Mouse (Mus musculus): ENCODE results near the gene Nt5c.
"Not testable (repeated sequence)": the region's sequence is repeated elsewhere in the genome, so short reads cannot be mapped to it uniquely, and the experiment has no call there.

Gene Nt5c

DNA sequence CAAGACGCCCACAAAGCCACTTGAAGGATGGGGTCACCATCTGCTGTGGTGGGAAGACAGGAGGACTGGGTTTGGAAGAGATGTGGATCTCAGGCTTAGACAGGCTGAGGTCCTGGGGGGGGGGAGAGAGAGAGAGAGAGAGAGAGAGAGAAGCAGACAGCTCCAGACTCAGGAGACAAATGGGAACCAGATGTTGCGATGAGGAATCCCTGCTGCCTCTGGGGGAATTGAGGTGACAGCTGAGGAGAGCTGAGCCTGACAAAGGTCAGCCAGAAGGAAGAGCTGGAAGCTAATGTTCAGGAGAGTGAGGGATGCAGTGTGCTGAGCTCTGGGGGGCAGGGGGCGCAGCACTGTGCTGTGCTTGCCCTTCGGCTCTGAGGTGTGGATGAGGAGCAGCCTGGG is 24.4 kb downstream of the Nt5c start:
- no peak for DNase-seq (ENCODE audit: low spot score in 2 of 2)

DNA sequence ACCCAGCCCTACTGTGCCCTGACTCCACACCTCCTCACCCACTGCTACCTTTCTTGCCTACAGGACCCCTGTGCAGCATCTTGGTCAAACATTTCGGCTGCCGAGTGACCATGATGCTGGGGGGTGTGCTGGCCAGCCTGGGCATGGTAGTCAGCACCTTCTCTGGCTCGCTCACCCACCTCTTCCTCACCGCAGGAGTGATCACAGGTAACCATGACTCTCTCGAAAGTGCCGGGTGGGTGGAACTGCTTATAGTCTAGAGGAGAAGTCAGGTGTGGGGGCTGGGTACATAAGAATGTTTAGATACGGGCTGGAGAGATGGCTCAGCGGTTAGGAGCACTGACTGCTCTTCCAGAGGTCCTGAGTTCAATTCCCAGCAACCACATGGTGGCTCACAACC is 26.8 kb downstream of the Nt5c start:
- DNase-seq (ENCODE audit: low spot score in 2 of 2): no peak

DNA sequence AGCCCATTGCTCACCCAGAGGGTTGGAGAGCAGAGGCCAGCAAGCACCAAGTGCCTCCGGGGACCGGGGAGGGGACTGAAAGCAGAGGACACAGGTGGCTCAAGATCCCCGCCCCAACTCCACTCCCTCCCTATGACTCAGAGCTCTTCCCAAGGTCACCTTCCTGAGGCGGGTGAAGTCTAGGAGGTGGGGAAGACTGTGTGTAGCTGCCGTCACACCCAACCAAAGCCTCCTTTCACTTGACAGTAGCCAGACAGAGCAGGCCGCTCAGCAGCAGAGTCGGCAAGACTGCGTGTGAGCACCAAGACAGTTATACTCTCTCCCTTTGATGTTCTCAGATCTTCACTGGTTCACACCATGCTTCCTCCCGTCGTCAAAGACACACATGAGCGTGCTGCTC is 28.3 kb downstream of the Nt5c start:
- no peak for DNase-seq (ENCODE audit: low spot score in 2 of 2)

DNA sequence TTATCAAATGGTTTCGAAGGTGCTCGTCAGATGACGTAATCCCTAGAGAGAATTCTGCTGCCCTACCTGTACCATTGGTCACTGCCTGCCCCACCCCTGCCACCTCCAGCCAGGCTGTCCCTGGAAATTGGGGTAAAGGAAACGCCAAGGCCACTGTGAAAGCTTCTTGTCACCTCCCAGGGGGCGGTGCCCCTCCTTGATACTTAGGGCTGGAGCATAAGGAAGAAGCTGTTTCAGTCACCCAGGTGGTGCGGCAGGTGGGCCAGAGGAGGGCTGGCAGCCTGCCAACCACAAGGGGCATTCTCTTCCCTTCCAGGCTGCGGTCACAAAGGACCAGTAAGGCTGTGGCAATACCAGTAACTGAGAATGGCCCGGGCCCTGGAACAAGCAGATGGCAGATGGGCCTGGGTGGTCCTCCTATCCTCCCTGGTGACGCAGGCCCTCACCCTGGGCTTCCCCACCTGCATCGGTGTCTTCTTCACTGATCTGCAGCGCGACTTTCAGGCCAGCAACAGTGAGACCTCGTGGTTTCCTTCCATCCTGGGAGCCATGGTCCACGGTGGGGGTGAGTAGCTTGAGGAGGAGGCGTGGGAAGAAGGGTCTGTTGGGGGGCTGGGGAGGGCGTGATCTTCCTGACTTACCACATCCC is 29.3 kb downstream of the Nt5c start, which contains the start of gene Slc16a5:
TSS of gene Slc16a5 (plus strand) at position 232 of the 649 bp plus-strand sequence.
- DNase-seq (ENCODE audit: low spot score in 2 of 2): no peak

DNA sequence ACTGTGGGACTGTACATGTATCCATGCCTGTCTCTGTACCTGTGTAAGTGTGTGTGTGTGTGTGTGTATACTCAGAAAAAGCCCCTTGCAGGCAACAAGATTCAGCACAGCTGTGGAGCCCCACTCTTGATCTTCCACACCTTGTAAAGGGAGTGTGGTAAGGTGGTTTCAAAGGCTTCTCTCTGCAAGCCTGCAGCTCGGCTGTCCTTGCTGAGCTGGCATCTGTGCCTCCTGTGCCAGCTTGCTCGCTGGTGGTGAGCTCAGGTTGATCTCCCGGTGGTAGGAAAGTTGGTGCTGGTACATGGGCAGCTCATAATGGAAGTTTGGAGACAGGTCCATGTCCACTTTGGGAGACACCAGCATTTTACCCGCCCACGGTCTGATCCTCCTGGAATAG is 29.8 kb downstream of the Nt5c start:
- DNase-seq (ENCODE audit: low spot score in 2 of 2): no peak

DNA sequence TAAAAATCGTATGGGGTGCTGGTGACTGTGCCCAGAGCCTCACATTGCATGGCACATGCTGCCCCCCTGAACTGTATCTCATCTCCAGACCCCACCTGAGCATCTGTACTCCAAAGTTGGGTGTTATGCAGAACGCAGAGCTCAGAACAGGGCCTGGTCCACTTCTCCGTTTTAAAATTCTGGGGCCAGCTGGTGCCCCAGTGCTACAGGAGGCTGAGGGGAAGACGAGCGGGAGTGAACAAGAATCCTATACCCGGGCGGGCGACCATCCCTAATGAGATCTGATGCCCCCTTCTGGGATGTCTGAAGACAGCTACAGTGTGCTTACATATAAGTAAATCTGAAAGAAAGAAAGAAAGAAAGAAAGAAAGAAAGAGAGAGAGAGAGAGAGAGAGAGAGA is 30.7 kb downstream of the Nt5c start:
- no peak for DNase-seq (ENCODE audit: low spot score in 2 of 2)

DNA sequence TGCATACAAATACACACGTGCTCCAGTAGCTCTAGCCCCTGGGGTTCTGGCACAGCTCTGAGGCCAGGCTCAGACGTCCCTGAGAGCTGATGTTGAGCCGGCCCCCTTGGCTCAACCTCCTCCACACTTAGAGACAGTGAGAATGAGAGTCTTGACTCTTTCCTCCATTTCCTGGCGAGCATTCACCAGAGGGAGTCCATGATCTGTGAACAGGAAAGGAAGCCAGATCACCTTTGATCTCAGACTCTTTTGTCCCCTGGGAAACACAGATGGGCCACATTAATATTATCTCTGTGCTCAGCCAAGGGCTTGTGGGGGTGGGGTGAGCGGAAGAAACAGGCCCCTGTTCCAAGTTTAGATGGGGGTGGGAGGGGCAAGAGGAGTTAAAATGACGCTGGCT is 34.3 kb downstream of the Nt5c start:
- DNase-seq (ENCODE audit: low spot score in 2 of 2): no peak

DNA sequence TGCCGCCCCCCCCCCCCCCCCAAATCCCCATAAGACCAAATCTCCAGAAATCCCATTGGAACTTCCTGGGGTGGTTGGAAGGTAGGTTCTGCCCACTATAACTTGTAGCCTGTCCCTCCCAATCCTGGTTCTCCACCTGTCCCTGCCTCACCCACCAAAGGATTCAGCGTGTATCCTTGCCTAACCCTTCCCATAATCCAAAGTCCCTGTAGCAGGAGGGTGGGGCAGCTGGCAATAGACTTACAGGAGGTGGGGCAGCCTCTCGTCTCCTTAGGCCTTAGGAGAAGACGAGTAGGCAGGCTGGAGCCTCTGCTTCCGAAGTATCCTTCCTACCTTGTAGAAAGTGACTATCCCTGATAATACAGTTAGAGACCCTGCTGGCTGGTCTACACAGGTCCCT is 35.5 kb downstream of the Nt5c start:
- DNase-seq (ENCODE audit: low spot score in 2 of 2): no peak

DNA sequence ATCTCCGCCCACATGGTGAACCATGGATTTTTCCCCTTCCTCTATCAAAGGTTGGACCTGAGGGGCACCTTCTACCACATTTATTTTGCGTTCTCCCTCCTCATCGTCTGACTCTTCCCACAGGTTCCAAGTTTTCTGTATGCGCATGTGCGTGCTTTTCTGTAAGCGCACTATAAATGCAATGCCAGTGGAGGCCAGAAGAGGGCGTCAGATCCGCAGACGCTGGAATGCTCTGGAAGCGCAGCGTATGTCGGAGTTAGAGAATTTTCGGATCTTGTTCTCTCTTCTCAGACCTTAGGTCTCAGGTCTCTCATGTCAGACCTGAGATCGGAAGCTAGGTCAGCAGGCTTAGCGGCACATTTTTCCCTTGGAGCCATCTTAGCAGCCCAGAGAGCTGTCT is 36.0 kb downstream of the Nt5c start:
- DNase-seq (ENCODE audit: low spot score in 2 of 2): no peak

DNA sequence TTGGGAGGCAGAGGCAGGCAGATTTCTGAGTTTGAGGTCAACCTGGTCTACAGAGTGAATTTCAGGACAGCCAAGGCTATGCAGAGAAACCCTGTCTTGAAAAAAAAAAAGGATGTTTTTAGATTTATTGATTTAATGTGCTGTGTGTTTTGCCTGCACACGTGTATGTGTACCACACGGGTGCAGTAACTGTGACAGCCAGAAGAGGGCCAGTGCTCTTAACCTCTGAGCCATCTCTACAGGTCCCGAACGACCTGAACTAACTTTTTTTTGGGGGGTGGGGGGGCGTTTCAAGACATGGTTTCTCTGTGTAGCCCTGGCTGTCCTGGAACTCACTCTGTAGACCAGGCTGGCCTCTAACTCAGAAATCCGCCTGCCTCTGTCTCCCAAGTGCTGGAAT is 36.8 kb downstream of the Nt5c start:
- not testable (repeated sequence) for DNase-seq (ENCODE audit: low spot score in 2 of 2)

DNA sequence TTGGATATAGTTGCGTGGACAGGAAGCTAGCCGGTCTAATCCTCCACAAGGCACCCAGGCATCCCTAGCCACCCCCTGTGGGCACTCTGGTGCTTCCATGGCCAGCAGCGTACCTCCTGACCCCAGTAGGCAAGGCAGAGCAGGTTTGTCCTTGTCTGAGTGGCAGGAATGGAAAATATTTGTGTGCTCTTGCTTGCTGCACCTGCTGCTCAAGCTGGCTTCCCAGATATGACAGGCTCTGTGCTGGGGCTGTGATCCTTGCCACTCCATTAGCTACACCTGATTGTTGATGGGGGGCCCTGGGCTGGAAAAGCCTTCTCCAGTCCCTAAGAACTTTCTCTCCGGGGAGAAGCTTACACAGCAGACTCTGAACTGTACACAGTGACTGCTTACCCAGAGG is 38.4 kb downstream of the Nt5c start:
- DNase-seq (ENCODE audit: low spot score in 2 of 2): no peak

DNA sequence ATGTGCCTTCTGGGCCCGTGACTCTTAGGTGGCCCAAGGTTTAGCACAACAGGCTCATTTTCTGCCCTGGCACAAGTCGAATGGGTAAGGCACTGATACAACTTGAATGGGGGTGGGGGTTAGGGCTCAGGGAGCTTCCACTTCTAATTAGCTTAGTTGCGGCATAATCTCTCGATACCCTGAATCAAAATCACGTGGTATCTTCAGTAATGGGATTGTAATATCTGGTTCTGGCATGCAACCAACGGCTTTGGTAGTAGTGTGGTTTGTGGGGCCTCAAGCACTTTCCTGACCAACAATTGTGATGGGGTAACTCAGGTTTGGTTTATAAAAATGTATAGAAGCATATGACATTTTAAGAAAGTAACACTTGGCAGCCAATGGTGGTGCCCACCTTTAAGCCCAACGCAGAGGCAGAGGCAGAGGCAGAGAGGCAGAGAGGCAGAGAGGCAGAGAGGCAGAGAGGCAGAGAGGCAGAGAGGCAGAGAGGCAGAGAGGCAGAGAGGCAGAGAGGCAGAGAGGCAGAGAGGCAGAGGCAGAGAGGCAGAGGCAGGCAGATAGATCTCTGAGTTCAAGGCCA is 39.3 kb downstream of the Nt5c start:
- no peak for DNase-seq (ENCODE audit: low spot score in 2 of 2)

DNA sequence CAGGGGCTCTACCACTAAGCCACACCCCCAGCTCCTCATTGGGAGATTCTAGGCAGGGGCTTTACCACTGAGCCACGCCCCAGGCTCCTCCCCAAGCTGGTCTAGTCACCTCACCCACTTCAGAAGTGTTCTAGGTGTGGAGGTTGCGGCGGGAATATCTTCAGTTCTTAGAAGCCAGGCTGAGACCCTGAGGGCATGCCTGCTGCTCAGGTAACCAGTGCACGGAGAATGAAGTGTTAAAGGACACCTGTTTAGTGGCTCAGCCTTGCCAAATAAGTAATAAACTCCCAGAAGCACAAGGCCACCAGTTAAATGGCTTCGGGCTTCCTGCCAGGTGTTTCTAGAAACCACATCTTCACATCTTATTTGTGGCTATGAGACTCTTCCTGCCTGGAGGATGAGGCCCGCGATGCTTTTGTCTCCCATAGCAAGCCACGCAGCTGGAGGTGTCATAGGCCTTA is 39.9 kb downstream of the Nt5c start:
- no peak for DNase-seq (ENCODE audit: low spot score in 2 of 2)

DNA sequence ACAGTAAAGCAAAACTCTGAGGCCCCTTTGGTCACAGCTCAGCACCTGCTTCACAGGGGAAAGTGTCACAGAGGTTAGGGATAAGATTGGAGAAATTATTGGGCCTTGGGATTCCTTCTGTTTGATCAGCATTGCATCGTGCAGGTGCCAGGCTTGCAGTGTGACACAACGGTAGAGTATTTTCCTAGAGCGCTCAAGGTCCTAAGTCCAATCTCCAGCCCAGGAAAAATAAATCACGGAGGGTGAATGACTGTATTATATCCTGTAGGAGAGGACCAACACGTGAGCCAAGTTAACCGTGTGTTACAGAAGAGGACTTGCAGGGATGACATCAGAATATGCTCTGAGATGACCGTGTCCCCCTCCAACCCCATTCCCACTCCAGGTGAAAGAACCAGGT is 41.5 kb downstream of the Nt5c start:
- DNase-seq (ENCODE audit: low spot score in 2 of 2): no peak

DNA sequence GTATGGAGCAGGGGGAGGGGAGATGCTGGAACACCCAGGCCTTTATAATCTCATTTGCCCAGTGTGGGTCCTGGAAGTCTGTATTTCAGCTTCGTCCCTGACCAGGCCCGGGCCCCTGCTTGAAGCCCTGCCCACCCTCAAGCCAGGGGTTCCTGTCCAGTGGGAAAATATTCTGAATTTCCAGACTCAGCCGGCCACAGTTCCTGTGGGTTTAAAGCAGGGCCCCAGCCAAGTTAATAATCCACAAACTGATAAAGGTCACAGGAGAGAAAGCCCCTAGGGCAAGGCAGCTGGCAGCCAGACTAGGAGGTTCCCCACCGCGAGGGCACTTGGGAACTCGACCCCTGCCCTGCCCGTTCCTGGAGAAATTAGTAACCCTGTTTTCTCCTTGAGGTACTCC is 42.7 kb downstream of the Nt5c start:
- DNase-seq (ENCODE audit: low spot score in 2 of 2): no peak

DNA sequence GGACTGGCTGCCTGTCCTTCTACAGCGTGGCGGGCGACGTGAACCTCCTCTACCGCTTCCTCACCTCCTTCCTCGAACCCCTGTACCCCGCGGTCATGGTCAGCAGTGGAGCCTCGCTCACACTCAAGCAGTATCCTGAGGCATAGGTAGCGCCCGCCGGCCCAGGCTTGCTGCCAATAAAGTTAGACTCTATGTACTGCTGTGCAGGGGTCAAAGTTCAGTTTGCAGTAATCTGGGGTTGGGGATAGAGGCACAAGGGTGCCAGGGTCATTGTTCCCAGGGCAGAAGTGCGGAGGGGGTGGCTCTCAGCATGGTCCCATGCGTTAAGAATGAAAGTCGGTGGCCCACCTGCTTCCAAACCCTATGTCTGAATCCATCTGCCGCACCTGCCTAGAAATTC is 43.6 kb downstream of the Nt5c start:
- DNase-seq (ENCODE audit: low spot score in 2 of 2): no peak

DNA sequence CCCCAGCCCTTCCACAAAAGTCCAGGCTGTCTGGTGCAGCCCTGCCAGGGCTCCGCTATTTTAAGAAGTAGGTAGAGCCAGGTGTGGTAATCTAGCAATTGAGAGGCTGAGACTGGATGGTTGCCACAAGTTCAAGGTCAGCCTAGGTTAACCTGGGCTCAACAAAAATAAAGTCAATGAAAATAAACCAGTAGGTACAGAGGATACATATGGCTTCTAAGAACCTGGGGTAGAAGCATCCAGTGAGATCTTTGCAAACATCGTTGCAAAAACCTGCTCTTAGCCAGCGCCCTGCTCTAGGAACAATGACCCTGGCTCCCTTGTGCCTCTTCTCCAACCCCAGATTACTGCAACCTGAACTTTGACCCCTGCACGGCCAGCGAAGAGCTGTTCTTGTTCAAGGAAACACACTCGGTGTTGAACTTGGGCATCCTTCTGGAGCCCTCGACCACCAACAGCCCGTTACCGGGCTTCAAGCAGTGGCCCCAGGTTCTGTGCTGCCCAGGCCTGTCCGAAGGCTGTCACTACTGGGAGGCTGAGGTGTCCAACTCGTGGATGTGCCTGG is 44.3 kb downstream of the Nt5c start:
- DNase-seq (ENCODE audit: low spot score in 2 of 2): no peak

DNA sequence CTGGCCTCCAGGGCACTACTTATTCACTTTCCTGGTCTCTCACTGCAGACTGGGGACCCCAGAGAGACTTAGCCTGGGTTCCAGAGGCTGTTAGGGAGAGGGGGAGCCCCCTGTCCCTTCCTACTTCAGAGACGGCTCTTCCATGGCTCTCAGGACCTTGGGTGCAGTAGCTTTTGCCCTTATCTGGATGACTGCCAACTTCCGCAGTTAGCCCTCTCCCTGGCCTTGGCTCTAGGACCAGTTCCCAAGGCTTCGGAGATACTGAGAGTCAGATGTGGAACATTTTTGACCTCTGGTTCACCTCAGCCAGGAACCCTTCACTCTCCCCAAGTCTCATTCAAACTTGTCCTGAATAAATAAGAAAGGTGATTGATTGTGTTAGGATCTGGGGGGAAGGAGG is 44.8 kb downstream of the Nt5c start:
- DNase-seq (ENCODE audit: low spot score in 2 of 2): no peak

DNA sequence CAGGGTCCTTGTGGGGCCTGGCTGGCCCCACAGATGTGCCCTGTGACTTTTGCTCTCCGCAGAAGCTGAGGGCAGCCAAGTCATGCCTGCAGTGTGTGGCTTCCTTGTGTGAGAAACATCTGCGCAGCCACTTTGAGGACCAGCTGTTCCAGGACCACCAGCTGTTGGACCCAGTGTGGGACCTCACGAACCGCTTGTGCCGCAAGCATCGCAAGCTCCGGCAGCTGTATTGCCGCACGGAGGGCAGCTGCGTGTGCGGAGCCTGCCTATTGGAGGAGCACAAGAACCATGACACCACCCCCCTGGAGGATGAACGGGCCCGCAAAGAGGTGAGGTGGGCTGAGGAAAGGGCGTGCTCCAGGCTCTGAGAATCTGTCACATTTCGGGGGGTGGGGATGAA is 50.2 kb downstream of the Nt5c start:
- DNase-seq (ENCODE audit: low spot score in 2 of 2): no peak
